Mouse (Mus musculus) C3H10T1/2 (cell line): ENCODE data around the gene Syt1. TPM values are rescaled to one million over a fixed set of nuclear protein-coding genes. Genes with fewer than 3 reads are reported as not detected.

Source experiments
- polyA plus RNA-seq, 2 experiments: library from polyadenylated mRNA; unstranded; fragments of >200 nt; fragmentation: generic; extraction: Trizol; gene quantifications; one replicate each; pipeline ENCODE4 v1.2.1; 2012; ENCODE audit warnings: missing spikeins in 2 of 2

Gene Syt1
- polyA plus RNA-seq: under 1 TPM in 1 of 2 experiments, not detected in 1; 0.06 TPM

DNA sequence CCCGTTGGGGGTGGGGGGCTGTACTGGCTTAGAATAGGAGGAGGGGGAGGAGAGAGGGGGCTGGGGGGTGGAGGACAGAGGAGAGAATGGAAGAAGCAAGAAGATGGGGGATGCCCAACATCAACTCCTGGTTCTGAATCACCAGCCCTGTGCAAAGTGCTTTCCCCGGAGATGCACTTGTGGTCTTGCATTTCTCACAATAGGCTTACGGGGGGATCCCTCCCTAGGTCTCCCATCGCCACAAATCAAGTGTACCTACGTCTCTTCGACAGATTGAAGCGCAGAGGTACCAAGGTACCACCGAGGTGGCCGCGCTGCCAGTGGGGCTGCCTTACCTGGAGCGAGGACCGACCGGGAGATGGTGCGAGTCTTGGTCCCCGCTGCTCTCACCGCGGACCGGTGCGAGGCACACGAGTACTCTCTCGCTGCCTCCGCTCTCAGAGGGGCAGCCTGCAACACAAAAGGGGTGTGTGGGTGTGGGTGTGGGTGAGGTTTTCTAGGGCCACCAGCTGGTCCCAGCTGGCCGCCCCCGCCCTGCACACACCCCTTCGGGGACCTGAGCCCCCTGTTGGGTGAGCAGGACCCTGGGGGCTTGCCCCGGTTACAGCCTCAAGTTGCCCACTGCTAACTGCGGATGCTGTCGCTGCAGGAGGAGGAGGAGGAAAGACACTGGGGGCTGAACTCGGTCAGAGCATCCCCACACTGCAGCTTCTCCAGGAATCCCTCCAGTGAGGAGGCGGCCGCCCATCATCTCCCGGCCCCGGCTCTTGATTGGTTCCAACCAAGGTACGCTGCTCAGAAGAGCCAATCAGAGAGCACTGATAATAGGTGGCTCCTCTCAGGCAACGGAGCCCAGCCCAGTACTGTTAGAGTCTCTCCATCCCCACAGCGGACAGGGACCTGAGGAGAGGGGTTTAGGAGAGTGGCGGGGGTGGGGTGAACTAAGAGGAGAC, at the start of gene Syt1:
Syt1 (minus strand) TSS at position 742 of the 953 bp plus-strand sequence.

DNA sequence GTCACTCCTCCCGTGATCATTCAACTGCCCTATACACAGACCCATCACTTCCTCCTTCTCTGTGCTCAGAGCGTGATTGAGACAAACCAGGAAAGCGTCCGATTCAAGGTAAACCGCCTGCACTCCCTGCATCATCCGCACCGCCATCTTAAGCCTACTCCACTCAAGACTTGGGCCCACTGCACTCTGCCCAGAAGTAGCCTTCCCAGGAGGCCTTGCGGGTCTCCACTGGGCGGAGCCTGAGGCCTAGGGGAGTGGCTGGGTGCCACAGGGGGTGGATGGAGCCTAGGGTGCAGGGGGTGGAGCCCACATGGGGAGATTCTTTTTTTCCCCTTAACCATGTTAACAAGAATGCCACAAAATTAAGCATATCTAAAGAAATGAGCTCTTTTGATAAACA, 310.8 kb downstream of the Syt1 start, which contains the start of gene Gm5136:
Gm5136 (minus strand) TSS at position 215 of the 400 bp plus-strand sequence.

